Mouse (Mus musculus) left cerebral cortex, postnatal 4 days (tissue): ENCODE measurements around the gene Tmem95. TPM values are rescaled to one million over a fixed set of nuclear protein-coding genes. Genes with fewer than 3 reads are reported as not detected.
"Not testable (repeated sequence)": the region's sequence is repeated elsewhere in the genome, so short reads cannot be mapped to it uniquely, and the experiment has no call there.

ENCODE experiments used
- DNase-seq: peaks from one replicate; pipeline ENCODE4 v3.0.0-alpha.2; 2022
- intact Hi-C: fragments of 180-260 bp; cut with DNase I; formaldehyde crosslinking; loops from one replicate; pipeline ENCODE4 v1.15.1; 2025
- total RNA-seq, 2 experiments: library from RNA; stranded (reverse); gene quantifications; 2 replicates each; pipeline ENCODE4 v1.2.3; 2021

The Tmem95 gene
- not detected for total RNA-seq

GRCm38 (mm10) chr11:69877878-69878277, at the start of gene Tmem95:
Gene Tmem95 (minus strand): TSS chr11:69878018.
- intact Hi-C loops: no loop called here
- no peak for DNase-seq

GRCm38 (mm10) chr11:69927501-69927900, 49.7 kb upstream of the Tmem95 start:
- intact Hi-C loops: no loop called here
- no peak for DNase-seq

- intact Hi-C loops: no loop called here
- DNase-seq: no peak
Measured at GRCm38 (mm10) chr11:69922796-69923195, 45.0 kb upstream of the Tmem95 start.

GRCm38 (mm10) chr11:69922012-69922756, 44.4 kb upstream of the Tmem95 start:
- no peak for DNase-seq
- intact Hi-C loops: no loop called here

- intact Hi-C loops: no loop called here
- peak; percentile 100 for DNase-seq
Measured at GRCm38 (mm10) chr11:69921114-69922011, 43.5 kb upstream of the Tmem95 start, which contains the start of gene Eif5a. Gene Eif5a (minus strand): TSS chr11:69921958.

- intact Hi-C loops: no loop called here
- peak; percentile 67 for DNase-seq
Measured at GRCm38 (mm10) chr11:69920266-69921031, 42.6 kb upstream of the Tmem95 start.

GRCm38 (mm10) chr11:69919661-69920265, 41.9 kb upstream of the Tmem95 start:
- intact Hi-C loops: no loop called here
- peak; percentile 68 for DNase-seq

GRCm38 (mm10) chr11:69919053-69919452, 41.2 kb upstream of the Tmem95 start:
- intact Hi-C loops: no loop called here
- no peak for DNase-seq

GRCm38 (mm10) chr11:69918118-69918517, 40.3 kb upstream of the Tmem95 start:
- no peak for DNase-seq
- intact Hi-C loops: no loop called here

GRCm38 (mm10) chr11:69917379-69917948, 39.6 kb upstream of the Tmem95 start:
- intact Hi-C loops: no loop called here

GRCm38 (mm10) chr11:69916652-69917378, 39.0 kb upstream of the Tmem95 start:
- DNase-seq, intact Hi-C loops: not testable (repeated sequence)

More at GRCm38 (mm10) chr11:69917379-69917948, 39.6 kb upstream of the Tmem95 start:
- DNase-seq: no peak

- no peak for DNase-seq
- intact Hi-C loops: no loop called here
Measured at GRCm38 (mm10) chr11:69915667-69916627, 38.1 kb upstream of the Tmem95 start.

- DNase-seq: no peak
- intact Hi-C loops: no loop called here
Measured at GRCm38 (mm10) chr11:69914917-69915430, 37.2 kb upstream of the Tmem95 start.

GRCm38 (mm10) chr11:69914372-69914764, 36.5 kb upstream of the Tmem95 start:
- intact Hi-C loops: no loop called here

GRCm38 (mm10) chr11:69913554-69914371, 35.9 kb upstream of the Tmem95 start, which contains the start of gene Gps2:
Gene Gps2 (plus strand): TSS chr11:69913888.
- intact Hi-C loops: no loop called here
- DNase-seq: peak; percentile 93

More at GRCm38 (mm10) chr11:69914372-69914764, 36.5 kb upstream of the Tmem95 start:
- no peak for DNase-seq

- intact Hi-C loops: no loop called here
- DNase-seq: no peak
Measured at GRCm38 (mm10) chr11:69912716-69913530, 35.1 kb upstream of the Tmem95 start.
